Mouse (Mus musculus) stomach, postnatal 0 days (tissue): ENCODE data around the gene Gm30191.

ENCODE experiments used
- CTCF ChIP-seq: IDR thresholded peaks from 2 replicates; pipeline ENCODE4 v1.5.1; 2016; ENCODE audit warnings: antibody characterized with exemption, low read depth, mild to moderate bottlenecking, moderate library complexity
- EP300 ChIP-seq: optimal IDR thresholded peaks from 2 replicates; pipeline ENCODE3; 2016; ENCODE audit warnings: antibody characterized with exemption

DNA sequence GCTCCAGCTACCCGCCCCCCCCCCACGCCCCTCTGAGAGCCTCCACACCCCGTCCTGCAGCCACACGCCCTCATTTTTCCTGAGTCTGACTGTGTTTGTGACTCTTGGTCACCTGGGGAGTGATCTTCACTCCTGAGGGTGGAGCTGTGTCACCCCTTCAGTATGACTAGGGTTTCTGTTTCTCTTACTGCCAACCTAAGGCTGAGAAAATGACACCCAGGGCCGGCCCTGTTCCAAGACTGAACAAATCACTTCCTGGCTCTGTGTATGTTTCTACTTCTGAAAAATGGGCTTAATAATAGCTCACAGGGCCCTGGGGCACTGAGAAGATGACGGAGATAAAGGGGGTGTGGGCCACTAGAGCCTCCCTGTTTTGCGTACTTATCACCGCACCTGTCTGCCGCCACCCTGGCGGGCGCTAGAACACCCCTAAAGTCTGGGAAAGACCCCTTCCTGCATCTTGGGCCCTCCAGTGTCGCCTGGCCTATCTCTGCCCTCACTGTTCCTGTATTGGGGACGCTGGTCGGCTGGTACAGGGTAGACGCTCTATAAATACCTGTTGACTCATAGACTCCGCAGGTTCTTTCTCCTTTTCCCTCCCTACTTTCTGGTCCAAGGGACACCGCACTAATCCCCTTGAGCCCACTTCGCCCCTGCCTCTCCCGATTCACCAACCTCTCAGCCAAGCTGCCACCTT is 9.0 kb upstream of the Gm30191 start:
- TF ChIP-seq CTCF (no peak), EP300 (no peak)
